Mouse (Mus musculus): ENCODE data around the gene Stat3. TPM values are rescaled to one million over a fixed set of nuclear protein-coding genes. Genes with fewer than 3 reads are reported as not detected.

Gene Stat3
- total and polyA plus RNA-seq, 3 experiments: 35.9 to 69.2 (median 51.1) TPM

GRCm38 (mm10) chr11:100971455-100971854 is 32.1 kb upstream of the Stat3 start:
- in situ Hi-C loops (cut with MboI; ENCODE audit: low pct_ligation_motif_present, low pct_unique_long_range_greater_than_20kb, low sequenced_read_pairs) (no loop called here), dilution Hi-C loops (cut with MboI; ENCODE audit: extremely low pct_ligation_motif_present, extremely low pct_unique_long_range_greater_than_20kb, low sequenced_read_pairs) (no loop called here)
- H3K9ac ChIP-seq (ENCODE audit: insufficient read depth, low read depth): no peak overlapping the region
- no peak overlapping the region for H3K27ac ChIP-seq (ENCODE audit: insufficient read depth, low read depth)
- H3K4me3 ChIP-seq (replicated peaks in 1 of 3; ENCODE audit: low read depth in 2 of 3, low read length in 2 of 3, poor library complexity in 1 of 3): no peak overlapping the region
- H3K9me3 ChIP-seq (replicated peaks; ENCODE audit: low read length): peaks cover 10% of the 10 kb centered on the region
- no peaks in the 10 kb centered on the region for H3K36me3 ChIP-seq (replicated peaks in 1 of 2; ENCODE audit: control insufficient read depth in 1 of 2, insufficient read depth in 1 of 2, low read length in 1 of 2)
- H3K4me2 ChIP-seq (ENCODE audit: insufficient read depth, low read depth, poor library complexity, severe bottlenecking): no peak overlapping the region
- peaks cover 6% of the 10 kb centered on the region for H3K27me3 ChIP-seq (replicated peaks)
- H3K4me1 ChIP-seq (ENCODE audit: control insufficient read depth in 1 of 2, insufficient read depth in 2 of 2): peaks cover 6 to 15% of the 10 kb centered on the region in 2 experiments
- TF ChIP-seq CTCF (conservative IDR thresholded peaks at IDR 0.05 in 1 of 2, IDR thresholded peaks at IDR 0.05 in 1 of 2; ENCODE audit: low read depth in 2 of 2, low read length in 2 of 2) (no peak), KAT2A (IDR thresholded peaks at IDR 0.05; ENCODE audit: insufficient replicate concordance, low read length) (no peak), SIN3A (IDR thresholded peaks at IDR 0.05; ENCODE audit: low read length) (no peak), MAFK (IDR thresholded peaks at IDR 0.05; ENCODE audit: insufficient replicate concordance, low read length) (no peak), SMC3 (IDR thresholded peaks at IDR 0.05; ENCODE audit: low read depth, low read length) (no peak), POLR2A (IDR thresholded peaks at IDR 0.05; ENCODE audit: low read depth, low read length) (no peak), MAZ (IDR thresholded peaks at IDR 0.05; ENCODE audit: low read depth, low read length) (no peak), NRF1 (IDR thresholded peaks at IDR 0.05; ENCODE audit: low read depth, low read length) (no peak), CHD1 (IDR thresholded peaks at IDR 0.05; ENCODE audit: low read depth, low read length) (no peak), MEF2A (IDR thresholded peaks at IDR 0.05; ENCODE audit: borderline replicate concordance, low read depth, low read length) (no peak), EP300 (IDR thresholded peaks at IDR 0.05; ENCODE audit: low read length) (no peak), RAD21 (IDR thresholded peaks at IDR 0.05; ENCODE audit: low read depth, low read length) (no peak), MYC (IDR thresholded peaks at IDR 0.05; ENCODE audit: low read depth, low read length) (no peak), UBTF (IDR thresholded peaks at IDR 0.05; ENCODE audit: low read depth, low read length) (no peak), ZKSCAN1 (IDR thresholded peaks at IDR 0.05; ENCODE audit: borderline replicate concordance, low read depth, low read length) (no peak), MAX (IDR thresholded peaks at IDR 0.05; ENCODE audit: low read length) (no peak), MXI1 (IDR thresholded peaks at IDR 0.05; ENCODE audit: low read depth, low read length) (no peak)
- H3K79me2 ChIP-seq (replicated peaks; ENCODE audit: control insufficient read depth, extremely low read depth, insufficient read depth, poor library complexity, severe bottlenecking): no peaks in the 10 kb centered on the region
- no peak for DNase-seq (ENCODE audit: extremely low read depth)

DNA sequence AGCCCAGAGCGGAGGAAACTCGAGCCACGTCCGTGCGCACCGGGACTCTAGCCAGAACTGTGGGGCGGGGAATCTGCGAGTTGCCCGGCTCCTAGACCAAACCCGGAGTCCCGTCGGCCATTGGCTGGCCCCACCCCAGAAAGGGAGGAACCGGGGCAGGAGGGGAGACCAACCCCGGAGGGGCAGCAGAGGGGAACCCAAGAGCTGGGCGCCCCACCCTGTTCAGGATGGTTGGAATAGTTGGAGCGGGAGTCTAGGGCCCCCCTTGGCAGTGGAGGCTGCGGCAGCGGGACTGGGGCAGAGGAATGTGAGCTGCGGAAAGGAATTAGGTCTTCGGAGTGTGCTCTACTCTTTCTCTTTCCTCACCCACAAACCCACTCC is 31.2 kb upstream of the Stat3 start, which contains the start of gene Cavin1:
TSS of gene Cavin1 (minus strand) at position 331 of the 381 bp plus-strand sequence.
- Histone ChIP-seq H3K79me2 (replicated peaks; ENCODE audit: control insufficient read depth, extremely low read depth, insufficient read depth, poor library complexity, severe bottlenecking) (no peaks in the 10 kb centered on the region), H3K4me2 (ENCODE audit: insufficient read depth, low read depth, poor library complexity, severe bottlenecking) (no peak within 1 kb of the TSS), H3K27ac (ENCODE audit: insufficient read depth, low read depth) (no peak within 1 kb of the TSS), H3K4me3 (replicated peaks in 1 of 3; ENCODE audit: low read depth in 2 of 3, low read length in 2 of 3, poor library complexity in 1 of 3) (no peak within 1 kb of the TSS), H3K4me1 (ENCODE audit: control insufficient read depth in 1 of 2, insufficient read depth in 2 of 2) (peaks cover 10 to 22% of the 10 kb centered on the region in 2 experiments), H3K27me3 (replicated peaks) (peaks cover 8% of the 10 kb centered on the region), H3K9me3 (replicated peaks; ENCODE audit: low read length) (peaks cover 10% of the 10 kb centered on the region), H3K36me3 (replicated peaks in 1 of 2; ENCODE audit: control insufficient read depth in 1 of 2, insufficient read depth in 1 of 2, low read length in 1 of 2) (no peaks in the 10 kb centered on the region), H3K9ac (ENCODE audit: insufficient read depth, low read depth) (no peak within 1 kb of the TSS)
- in situ Hi-C loops (cut with MboI; ENCODE audit: low pct_ligation_motif_present, low pct_unique_long_range_greater_than_20kb, low sequenced_read_pairs): no loop called here
- DNase-seq (ENCODE audit: extremely low read depth): no peak
- no peak for TF ChIP-seq NRF1 (IDR thresholded peaks at IDR 0.05; ENCODE audit: low read depth, low read length)
- TF ChIP-seq KAT2A (IDR thresholded peaks at IDR 0.05; ENCODE audit: insufficient replicate concordance, low read length): no peak
- no peak for TF ChIP-seq ZC3H11A (IDR thresholded peaks at IDR 0.05; ENCODE audit: low read depth, low read length)
- TF ChIP-seq RAD21 (IDR thresholded peaks at IDR 0.05; ENCODE audit: low read depth, low read length): no peak
- no peak for TF ChIP-seq ZKSCAN1 (IDR thresholded peaks at IDR 0.05; ENCODE audit: borderline replicate concordance, low read depth, low read length)
- TF ChIP-seq ELF1 (IDR thresholded peaks at IDR 0.05; ENCODE audit: low read depth, low read length): no peak
- TF ChIP-seq JUND (conservative IDR thresholded peaks at IDR 0.05; ENCODE audit: low read depth, low read length): no peak
- TF ChIP-seq TCF12 (IDR thresholded peaks at IDR 0.05; ENCODE audit: low read depth, low read length): no peak
- no peak for TF ChIP-seq ZNF384 (IDR thresholded peaks at IDR 0.05; ENCODE audit: low read depth, low read length)
- TF ChIP-seq HCFC1 (IDR thresholded peaks at IDR 0.05; ENCODE audit: low read depth, low read length): no peak
- no peak for TF ChIP-seq MEF2A (IDR thresholded peaks at IDR 0.05; ENCODE audit: borderline replicate concordance, low read depth, low read length)
- TF ChIP-seq POLR2A (IDR thresholded peaks at IDR 0.05; ENCODE audit: low read depth, low read length): no peak
- TF ChIP-seq ETS1 (conservative IDR thresholded peaks at IDR 0.05; ENCODE audit: low read depth, low read length): no peak
- TF ChIP-seq USF1 (IDR thresholded peaks at IDR 0.05; ENCODE audit: low read depth, low read length): no peak
- TF ChIP-seq E2F4 (IDR thresholded peaks at IDR 0.05; ENCODE audit: insufficient replicate concordance, low read depth, low read length): no peak
- TF ChIP-seq MAZ (IDR thresholded peaks at IDR 0.05; ENCODE audit: low read depth, low read length): no peak
- dilution Hi-C loops (cut with MboI; ENCODE audit: extremely low pct_ligation_motif_present, extremely low pct_unique_long_range_greater_than_20kb, low sequenced_read_pairs): no loop called here

Data from CH12.LX (cell line).